In the genomic region with DNA sequence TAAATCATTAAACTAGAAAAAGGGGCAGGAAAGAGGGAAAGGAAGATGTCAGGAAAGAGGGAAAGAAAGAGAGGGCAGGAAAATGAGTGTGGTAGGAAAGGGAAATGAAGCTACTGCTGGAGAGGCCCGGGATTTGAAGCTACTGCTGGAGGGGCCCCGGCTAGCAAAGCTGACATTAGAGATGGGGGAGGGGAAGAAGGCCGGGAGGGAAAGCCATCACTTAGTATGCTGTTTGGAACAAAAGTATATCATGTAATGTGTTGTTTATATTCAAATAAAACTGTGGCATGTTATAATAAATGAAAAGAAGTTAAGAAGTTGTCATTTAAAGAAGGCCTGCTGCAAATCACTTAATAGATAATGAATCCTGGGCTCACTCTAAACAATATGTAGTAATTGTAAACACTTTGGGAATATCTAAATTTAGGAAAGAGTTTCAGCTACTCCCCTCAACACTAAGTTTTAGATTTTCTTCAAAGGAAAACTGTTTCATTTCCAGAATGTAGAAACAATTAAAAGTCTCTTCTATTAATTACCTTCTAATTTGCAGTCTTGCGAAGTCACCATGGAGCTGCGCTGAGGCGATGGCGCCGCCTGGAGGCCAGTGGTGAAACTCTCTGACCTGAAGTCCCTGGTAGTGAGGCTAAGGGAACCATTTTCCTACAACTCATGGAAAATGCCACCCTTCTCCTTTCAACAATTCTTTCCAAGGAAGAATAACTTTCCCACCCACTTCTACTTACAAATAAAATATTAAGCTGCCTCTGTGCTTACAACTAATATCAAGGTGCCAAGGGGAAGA, we compare ENCODE assay signal across 10 mouse cellular contexts.
A peak's percentile ranks its signal among the peaks of the same experiment; 100 is the strongest.
DNase-seq lines count a peak whose midpoint lies in the region; ATAC-seq and TF ChIP-seq lines count a peak whose summit lies in the region.
"Had no signal": no experiment of that assay in that cellular context is flagged by ENCODE, and none has a peak within 500 bp of the region (broad histone marks: within the 10 kb centered on the region; RNA-seq: fewer than 3 reads in every experiment).

No protein-coding gene starts in this region.

- H3K9ac ChIP-seq in forebrain, embryonic 16.5 days (replicated peaks; ENCODE audit: low read depth, low read length), result no peak overlapping the region
- H3K9ac ChIP-seq: hindbrain, embryonic 15.5 days had no signal

- no peak overlapping the region for H3K4me2 ChIP-seq in forebrain, embryonic 16.5 days (ENCODE audit: low read length)
- H3K4me2 ChIP-seq: hindbrain, embryonic 15.5 days had no signal

- H3K36me3 ChIP-seq in forebrain, embryonic 16.5 days (ENCODE audit: control insufficient read depth, insufficient read depth), result no peaks in the 10 kb centered on the region
- H3K36me3 ChIP-seq: G1E; hindbrain, embryonic 15.5 days had no signal

- no peak overlapping the region for H3K27ac ChIP-seq in bone marrow macrophage, adult 2 months (ENCODE audit: insufficient read depth, low read depth, low read length)
- H3K27ac ChIP-seq in forebrain, embryonic 16.5 days (ENCODE audit: low read length), result no peak overlapping the region
- H3K27ac ChIP-seq: hindbrain, embryonic 15.5 days had no signal

- peak; percentile 58; the same call in 1 of the 2 replicates for ATAC-seq in forebrain, embryonic 16.5 days

- peak; percentile 34 to 52 for DNase-seq in cerebellum, adult 18-20 months
- no peak for DNase-seq in cerebellum, adult 9-11 months
- DNase-seq in 3134 (ENCODE audit: extremely low read depth, insufficient read length, low spot score), result peak; percentile 12
- peak; percentile 73 to 81 for DNase-seq in layer of hippocampus, adult 18-20 months (ENCODE audit: low spot score in 2 of 2)
- DNase-seq in lung, postnatal 10 days, result peak; percentile 81
- DNase-seq in telencephalon, adult 2 months (ENCODE audit: low read depth, low spot score), result peak; percentile 60

- peak; percentile 96 for TF ChIP-seq CTCF in bone marrow macrophage, adult 2 months (IDR thresholded peaks at IDR 0.05; ENCODE audit: low read depth, low read length)

- WGBS in forebrain, embryonic 16.5 days, result 11% methylated on average over 8 of the region's 8 CpGs

- no peaks in the 10 kb centered on the region for H3K4me1 ChIP-seq in bone marrow macrophage, adult 2 months (ENCODE audit: control insufficient read depth, insufficient read depth, low read length)
- H3K4me1 ChIP-seq in forebrain, embryonic 16.5 days (replicated peaks; ENCODE audit: control insufficient read depth, insufficient read depth, low read length), result no peaks in the 10 kb centered on the region

- no peak for TF ChIP-seq POLR2A in bone marrow macrophage, adult 2 months (IDR thresholded peaks at IDR 0.05; ENCODE audit: borderline replicate concordance, low read depth, low read length)

- H3K27me3 ChIP-seq in forebrain, embryonic 16.5 days (replicated peaks; ENCODE audit: control insufficient read depth, insufficient read depth, low read length), result no peaks in the 10 kb centered on the region
- H3K27me3 ChIP-seq: hindbrain, embryonic 15.5 days had no signal

- no peak overlapping the region for H3K4me3 ChIP-seq in bone marrow macrophage, adult 2 months (ENCODE audit: insufficient read depth, low read length)
- H3K4me3 ChIP-seq in forebrain, embryonic 16.5 days (replicated peaks; ENCODE audit: low read length), result no peak overlapping the region
- H3K4me3 ChIP-seq: hindbrain, embryonic 15.5 days had no signal

- H3K9me3 ChIP-seq in forebrain, embryonic 16.5 days (ENCODE audit: control insufficient read depth, low read length), result no peaks in the 10 kb centered on the region
- H3K9me3 ChIP-seq: hindbrain, embryonic 15.5 days had no signal
